Mouse (Mus musculus): ENCODE results near the gene Dnmbp. TPM values are rescaled to one million over a fixed set of nuclear protein-coding genes. Genes with fewer than 3 reads are reported as not detected.

The Dnmbp gene
- polyA plus RNA-seq, 1 experiment from 2014 or later = 9.3 TPM

DNA sequence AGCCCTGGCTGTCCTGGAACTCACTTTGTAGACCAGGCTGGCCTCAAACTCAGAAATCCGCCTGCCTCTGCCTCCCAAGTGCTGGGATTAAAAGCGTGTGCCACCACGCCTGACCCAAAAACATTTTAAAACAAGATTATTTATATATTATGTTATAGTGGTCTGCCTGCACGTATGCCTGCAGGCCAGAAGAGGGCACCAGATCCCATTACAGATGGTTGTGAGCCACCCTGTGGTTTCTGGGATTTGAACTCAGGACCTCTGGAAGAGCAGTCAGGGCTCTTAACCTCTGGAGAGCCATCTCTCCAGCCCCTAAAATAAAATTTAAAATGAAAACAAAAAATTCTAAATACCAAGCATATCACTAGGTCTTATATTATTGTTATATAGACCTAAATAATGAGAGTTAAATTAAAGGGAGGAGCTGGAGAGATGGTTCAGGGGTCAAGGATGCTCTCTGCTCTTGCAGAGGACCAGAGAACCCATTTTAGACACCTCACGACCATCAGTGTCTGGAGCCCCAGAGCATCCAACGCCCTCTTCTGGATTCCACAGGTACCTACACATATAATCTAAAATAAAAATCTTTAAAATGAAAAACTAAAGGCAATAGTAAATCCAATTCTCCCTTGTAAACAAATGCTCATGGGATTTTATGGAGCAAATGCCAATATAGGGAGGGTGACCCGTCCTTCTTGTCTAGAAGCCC is 87.0 kb downstream of the Dnmbp start:
- 83% methylated on average over 7 of the region's 7 CpGs for WGBS
- H3K27me3 ChIP-seq = no peaks in the 10 kb centered on the region
- no peak overlapping the region for H3K27ac ChIP-seq (replicated peaks)
- no peaks in the 10 kb centered on the region for H3K9me3 ChIP-seq
- H3K9ac ChIP-seq = no peak overlapping the region
- H3K36me3 ChIP-seq = peaks cover 84% of the 10 kb centered on the region
- no peak overlapping the region for H3K4me3 ChIP-seq
- no peaks in the 10 kb centered on the region; the same call in 1 of the 2 replicates for H3K4me1 ChIP-seq (replicated peaks)
- H3K4me2 ChIP-seq = no peak overlapping the region
- ATAC-seq (ENCODE audit: low read depth) = no peak

GRCm38 (mm10) chr19:43851996-43852630 is 87.9 kb downstream of the Dnmbp start:
- WGBS = 87% methylated on average over 21 of the region's 21 CpGs
- Histone ChIP-seq H3K4me2 (no peak overlapping the region), H3K9ac (no peak overlapping the region), H3K4me1 (replicated peaks) (no peaks in the 10 kb centered on the region; the same call in 1 of the 2 replicates), H3K27me3 (no peaks in the 10 kb centered on the region), H3K27ac (replicated peaks) (no peak overlapping the region), H3K9me3 (no peaks in the 10 kb centered on the region), H3K4me3 (no peak overlapping the region), H3K36me3 (peaks cover 93% of the 10 kb centered on the region)
- ATAC-seq (ENCODE audit: low read depth) = no peak

- H3K27me3 ChIP-seq = no peaks in the 10 kb centered on the region
- no peak for ATAC-seq (ENCODE audit: low read depth)
- 92% methylated on average over 11 of the region's 11 CpGs for WGBS
- no peak overlapping the region for H3K4me2 ChIP-seq
- H3K4me3 ChIP-seq = no peak overlapping the region
- no peak overlapping the region for H3K9ac ChIP-seq
- peaks cover 92% of the 10 kb centered on the region for H3K36me3 ChIP-seq
- H3K9me3 ChIP-seq = no peaks in the 10 kb centered on the region
- no peak overlapping the region for H3K27ac ChIP-seq (replicated peaks)
- H3K4me1 ChIP-seq (replicated peaks) = no peaks in the 10 kb centered on the region
Measured at GRCm38 (mm10) chr19:43850026-43850425, 90.0 kb downstream of the Dnmbp start.

DNA sequence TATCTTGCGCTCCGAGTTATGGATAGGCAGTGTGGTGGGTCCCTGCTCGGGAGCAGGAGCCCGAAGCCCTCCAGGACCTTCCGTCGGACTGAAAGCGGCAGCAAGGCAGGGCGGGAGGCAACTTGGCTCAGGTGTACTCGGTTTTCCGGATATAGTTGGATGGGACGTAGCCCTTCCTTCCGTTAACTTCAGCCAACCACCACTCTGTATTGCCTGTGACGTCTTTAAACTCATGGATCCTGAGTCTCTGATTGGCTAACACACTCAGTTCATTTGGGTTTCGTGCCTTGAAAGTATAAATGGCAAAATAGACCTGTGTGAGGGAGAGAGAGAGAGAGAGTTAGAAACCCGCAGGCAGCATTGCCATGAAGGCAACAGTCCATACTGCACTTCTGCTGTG is 92.0 kb downstream of the Dnmbp start:
- ATAC-seq (ENCODE audit: low read depth) = no peak

DNA sequence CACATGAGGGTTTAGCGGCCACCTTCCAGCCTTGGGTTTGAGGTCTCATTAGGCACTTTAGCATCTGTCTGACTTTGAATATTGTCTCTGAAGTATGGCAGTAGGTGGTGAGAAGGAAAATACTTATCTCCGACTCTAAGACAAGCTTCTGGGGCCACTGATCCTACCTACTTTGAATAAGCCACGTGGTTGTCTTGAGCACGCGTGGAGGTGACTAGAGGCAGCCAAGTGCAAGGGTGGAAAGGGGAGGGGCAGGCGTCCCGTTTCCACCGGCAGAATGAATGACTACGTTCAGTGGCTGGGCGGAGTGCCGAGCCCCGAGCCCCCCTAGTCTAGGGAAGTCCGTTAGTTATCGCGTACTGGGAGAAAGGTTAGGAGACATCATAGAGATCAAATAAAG is 92.9 kb downstream of the Dnmbp start:
- no peak overlapping the region for H3K27ac ChIP-seq (replicated peaks)
- H3K27me3 ChIP-seq = no peaks in the 10 kb centered on the region
- H3K36me3 ChIP-seq = peaks cover 63% of the 10 kb centered on the region
- no peak overlapping the region for H3K4me3 ChIP-seq
- 89% methylated on average over 15 of the region's 15 CpGs for WGBS
- no peaks in the 10 kb centered on the region for H3K9me3 ChIP-seq
- ATAC-seq (ENCODE audit: low read depth) = no peak
- H3K4me2 ChIP-seq = no peak overlapping the region
- H3K4me1 ChIP-seq (replicated peaks) = no peaks in the 10 kb centered on the region
- H3K9ac ChIP-seq = no peak overlapping the region

More for the DNA sequence above, 92.0 kb downstream of the Dnmbp start:
- Histone ChIP-seq H3K4me2 (no peak overlapping the region), H3K9me3 (no peaks in the 10 kb centered on the region), H3K27me3 (no peaks in the 10 kb centered on the region), H3K4me1 (replicated peaks) (no peaks in the 10 kb centered on the region), H3K4me3 (no peak overlapping the region), H3K9ac (no peak overlapping the region), H3K36me3 (peaks cover 72% of the 10 kb centered on the region), H3K27ac (replicated peaks) (no peak overlapping the region)
- WGBS = 94% methylated on average over 15 of the region's 15 CpGs

GRCm38 (mm10) chr19:43845331-43845908 is 94.6 kb downstream of the Dnmbp start:
- ATAC-seq (ENCODE audit: low read depth) = no peak
- 73% methylated on average over 7 of the region's 7 CpGs for WGBS
- H3K36me3 ChIP-seq = peaks cover 48% of the 10 kb centered on the region

DNA sequence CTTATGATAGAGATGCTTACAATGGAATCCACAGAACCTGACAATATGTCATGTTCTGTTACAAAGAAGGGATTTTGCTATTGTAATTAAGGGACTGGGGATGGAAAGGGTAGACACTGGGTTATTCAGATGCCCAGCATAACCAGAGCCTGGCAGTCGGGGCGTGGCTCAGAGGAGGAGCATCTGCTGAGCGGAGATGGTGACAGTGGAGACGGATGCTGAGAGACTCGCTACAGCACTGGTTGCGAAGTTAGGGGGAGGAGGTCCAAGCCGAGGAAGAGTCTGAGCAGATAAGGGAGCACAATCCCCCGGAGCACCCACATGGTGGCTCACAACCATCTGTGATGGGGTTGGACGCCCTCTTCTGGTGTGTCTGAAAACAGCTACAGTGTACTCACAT is 96.8 kb downstream of the Dnmbp start:
- H3K27me3 ChIP-seq = no peaks in the 10 kb centered on the region
- no peak overlapping the region for H3K27ac ChIP-seq (replicated peaks)
- H3K9ac ChIP-seq = no peak overlapping the region
- peaks cover 26% of the 10 kb centered on the region for H3K36me3 ChIP-seq
- WGBS = 90% methylated on average over 9 of the region's 9 CpGs
- no peaks in the 10 kb centered on the region for H3K9me3 ChIP-seq
- no peak overlapping the region for H3K4me2 ChIP-seq
- ATAC-seq (ENCODE audit: low read depth) = no peak
- no peak overlapping the region for H3K4me3 ChIP-seq
- H3K4me1 ChIP-seq (replicated peaks) = no peaks in the 10 kb centered on the region

More at GRCm38 (mm10) chr19:43845331-43845908, 94.6 kb downstream of the Dnmbp start:
- no peak overlapping the region for H3K27ac ChIP-seq (replicated peaks)
- H3K4me1 ChIP-seq (replicated peaks) = no peaks in the 10 kb centered on the region
- no peak overlapping the region for H3K9ac ChIP-seq
- no peak overlapping the region for H3K4me2 ChIP-seq
- H3K4me3 ChIP-seq = no peak overlapping the region
- no peaks in the 10 kb centered on the region for H3K27me3 ChIP-seq
- no peaks in the 10 kb centered on the region for H3K9me3 ChIP-seq

DNA sequence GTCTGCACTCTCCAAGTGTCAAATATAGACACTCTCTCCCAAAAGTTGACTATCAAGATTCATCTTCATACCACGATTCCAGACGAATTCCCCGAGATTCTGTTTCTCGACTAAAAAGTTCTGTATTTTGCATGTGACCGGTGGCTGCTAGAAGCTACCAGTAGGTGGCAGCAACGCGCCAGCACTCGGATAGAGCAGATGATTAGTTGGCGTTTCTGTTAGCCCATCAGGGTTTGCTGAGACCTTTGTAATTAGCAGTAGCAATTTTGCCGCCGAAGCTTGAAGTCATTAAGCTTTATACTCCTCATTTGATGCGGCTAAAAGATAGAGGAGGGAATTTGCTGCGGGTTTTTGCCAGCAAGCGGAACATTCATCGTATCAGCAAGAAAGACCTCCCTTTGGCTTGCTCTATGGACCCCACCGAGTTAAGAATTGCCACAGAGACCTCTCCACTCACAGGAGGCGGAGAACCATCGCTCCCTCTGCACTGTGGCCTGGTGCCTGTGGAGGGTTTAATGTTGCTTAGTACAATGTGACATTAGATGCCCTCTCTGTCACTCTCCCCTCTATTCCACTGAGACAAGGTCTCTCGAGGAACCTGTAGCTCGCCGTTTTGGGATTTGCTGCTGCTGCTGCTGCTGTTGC is 107.4 kb downstream of the Dnmbp start:
- WGBS = 20% methylated on average over 21 of the region's 21 CpGs

GRCm38 (mm10) chr19:43826855-43827254 is 113.1 kb downstream of the Dnmbp start:
- Histone ChIP-seq H3K4me3 (no peak overlapping the region), H3K27ac (replicated peaks) (no peak overlapping the region), H3K4me1 (replicated peaks) (no peaks in the 10 kb centered on the region), H3K27me3 (no peaks in the 10 kb centered on the region), H3K36me3 (no peaks in the 10 kb centered on the region), H3K4me2 (no peak overlapping the region), H3K9me3 (no peaks in the 10 kb centered on the region), H3K9ac (no peak overlapping the region)
- WGBS = 79% methylated on average over 8 of the region's 8 CpGs
- ATAC-seq (ENCODE audit: low read depth) = no peak

More for the DNA sequence above, 107.4 kb downstream of the Dnmbp start:
- H3K36me3 ChIP-seq = no peaks in the 10 kb centered on the region
- no peaks in the 10 kb centered on the region for H3K27me3 ChIP-seq
- H3K9me3 ChIP-seq = no peaks in the 10 kb centered on the region
- peak overlapping the region; percentile 13; the same call in 1 of the 2 replicates for H3K4me3 ChIP-seq
- ATAC-seq (ENCODE audit: low read depth) = peak; percentile 88
- peaks cover 8% of the 10 kb centered on the region; the same call in 1 of the 2 replicates for H3K4me1 ChIP-seq (replicated peaks)
- H3K4me2 ChIP-seq = peak overlapping the region; percentile 38
- no peak overlapping the region for H3K9ac ChIP-seq
- peak overlapping the region; percentile 57 for H3K27ac ChIP-seq (replicated peaks)

DNA sequence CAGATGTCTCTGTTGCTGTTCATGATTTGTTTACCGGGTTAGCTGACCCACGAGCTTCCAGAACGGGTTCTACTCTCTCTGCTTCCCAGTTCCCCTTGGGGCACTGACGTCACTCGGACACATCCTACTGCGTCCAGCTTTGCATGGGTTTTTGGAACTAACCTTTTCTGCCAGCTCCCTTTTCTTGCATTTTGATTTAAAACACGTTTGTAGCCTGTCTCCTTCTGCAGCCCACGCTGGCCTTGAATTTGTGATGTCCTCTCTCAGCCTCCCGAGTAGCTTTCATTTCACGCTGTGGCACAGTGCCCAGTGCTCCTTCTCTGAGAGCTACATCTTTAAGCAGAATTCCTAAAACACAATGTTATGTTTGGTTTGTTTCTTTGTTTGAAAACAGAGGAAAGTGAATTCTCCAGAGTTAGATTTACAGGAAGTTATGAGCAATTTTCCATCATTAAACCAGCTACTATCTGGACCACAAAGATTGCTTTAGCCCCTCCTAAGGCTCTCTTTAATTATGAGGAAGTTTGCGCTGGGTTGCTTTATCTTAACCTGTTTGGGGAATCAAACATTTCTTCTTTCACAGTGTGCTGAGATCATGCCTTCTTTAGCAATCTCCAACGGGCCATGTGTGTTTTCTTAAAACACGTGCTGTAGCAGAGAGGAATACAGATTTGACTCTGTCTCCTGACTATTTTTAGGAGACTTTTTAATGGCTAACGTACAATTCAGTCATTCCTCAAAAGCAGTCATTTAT is 124.2 kb downstream of the Dnmbp start:
- ATAC-seq (ENCODE audit: low read depth) = no peak
- H3K36me3 ChIP-seq = no peaks in the 10 kb centered on the region
- H3K9me3 ChIP-seq = no peaks in the 10 kb centered on the region
- WGBS = 72% methylated on average over 14 of the region's 14 CpGs
- H3K9ac ChIP-seq = no peak overlapping the region
- no peak overlapping the region for H3K4me3 ChIP-seq
- no peaks in the 10 kb centered on the region for H3K4me1 ChIP-seq (replicated peaks)
- no peaks in the 10 kb centered on the region for H3K27me3 ChIP-seq
- H3K27ac ChIP-seq (replicated peaks) = no peak overlapping the region
- no peak overlapping the region for H3K4me2 ChIP-seq

DNA sequence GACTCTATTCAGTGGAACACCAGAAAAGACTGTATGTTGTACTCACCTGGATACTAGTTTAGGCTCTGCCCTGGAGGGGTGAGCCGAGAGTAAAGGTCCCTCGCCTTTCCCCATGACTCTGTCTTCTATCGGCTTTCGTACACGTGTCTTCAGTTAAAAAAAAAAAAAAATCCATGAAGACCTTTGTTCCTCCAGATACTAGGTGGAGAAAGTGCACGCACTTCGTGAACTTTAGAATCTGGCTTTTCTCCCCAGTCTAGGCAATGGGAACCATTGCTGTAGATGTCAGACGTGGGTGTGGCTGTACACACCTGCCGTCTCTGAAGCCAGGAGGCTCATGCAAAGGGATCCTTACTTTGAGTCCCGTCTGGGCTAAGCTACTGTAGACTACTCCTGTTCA is 126.7 kb downstream of the Dnmbp start:
- 89% methylated on average over 10 of the region's 10 CpGs for WGBS
- no peak overlapping the region for H3K27ac ChIP-seq (replicated peaks)
- no peaks in the 10 kb centered on the region for H3K4me1 ChIP-seq (replicated peaks)
- no peak overlapping the region for H3K4me2 ChIP-seq
- H3K36me3 ChIP-seq = no peaks in the 10 kb centered on the region
- no peak overlapping the region for H3K9ac ChIP-seq
- no peak for ATAC-seq (ENCODE audit: low read depth)
- H3K27me3 ChIP-seq = no peaks in the 10 kb centered on the region
- H3K9me3 ChIP-seq = no peaks in the 10 kb centered on the region
- no peak overlapping the region for H3K4me3 ChIP-seq
